Mouse (Mus musculus) central nervous system, embryonic 11.5 days (tissue): ENCODE data around the gene Slc17a3. TPM values are rescaled to one million over a fixed set of nuclear protein-coding genes. Genes with fewer than 3 reads are reported as not detected.

Experiments
- polyA plus RNA-seq: library from polyadenylated mRNA; depleted of rRNA; stranded (reverse); fragments of >200 nt; gene quantifications from 2 replicates; pipeline ENCODE4 v1.2.3, GENCODE M21; 2012; rRNA removed

The Slc17a3 gene
- polyA plus RNA-seq = 0.06 and 0.08 TPM in 2 replicates

GRCm38 (mm10) chr13:23839308-23839707, at the start of gene Slc17a3:
Gene Slc17a3, plus strand, starts transcription at chr13:23839434.

GRCm38 (mm10) chr13:23806422-23807052, 32.7 kb upstream of the Slc17a3 start, which contains the start of gene Slc17a2:
Gene Slc17a2, plus strand, starts transcription at chr13:23806993.

GRCm38 (mm10) chr13:23867405-23867804, 28.2 kb downstream of the Slc17a3 start, which contains the start of gene Slc17a1:
Gene Slc17a1, plus strand, starts transcription at chr13:23867750.

Other genes with a start within 250 kb of the Slc17a3 start
- gene Hist1h2be, start 218.3 kb upstream of the Slc17a3 start, polyA plus RNA-seq = 1.9 and 4.2 TPM in 2 replicates
- 11.1 and 13.7 TPM in 2 replicates for gene Hist1h1e, start 216.9 kb upstream of the Slc17a3 start, polyA plus RNA-seq
- gene Hist1h2ac, start 155.5 kb upstream of the Slc17a3 start, polyA plus RNA-seq = 1.2 and 2.0 TPM in 2 replicates
- gene Hist1h2bc, start 155.2 kb upstream of the Slc17a3 start, polyA plus RNA-seq = 17.0 and 27.2 TPM in 2 replicates
- 0.11 and 0.17 TPM in 2 replicates for gene Hist1h1t, start 143.6 kb upstream of the Slc17a3 start, polyA plus RNA-seq
- gene Hist1h4c, start 141.0 kb upstream of the Slc17a3 start, polyA plus RNA-seq = 7.5 and 10.3 TPM in 2 replicates
- 1.8 and 1.9 TPM in 2 replicates for gene Hfe, start 128.6 kb upstream of the Slc17a3 start, polyA plus RNA-seq
- 13.2 and 15.1 TPM in 2 replicates for gene Hist1h1c, start 100.6 kb upstream of the Slc17a3 start, polyA plus RNA-seq
- gene Hist1h3c, start 93.8 kb upstream of the Slc17a3 start, polyA plus RNA-seq = 51.1 and 52.4 TPM in 2 replicates
- gene Hist1h2bb, start 92.7 kb upstream of the Slc17a3 start, polyA plus RNA-seq = 6.3 and 16.8 TPM in 2 replicates
- gene Hist1h2ab, start 88.3 kb upstream of the Slc17a3 start, polyA plus RNA-seq = 44.2 and 53.2 TPM in 2 replicates
- gene Hist1h3b, start 87.2 kb upstream of the Slc17a3 start, polyA plus RNA-seq = 52.8 and 64.6 TPM in 2 replicates
- gene Hist1h4b, start 82.4 kb upstream of the Slc17a3 start, polyA plus RNA-seq = 29.2 and 64.2 TPM in 2 replicates
- 7.3 and 15.7 TPM in 2 replicates for gene Hist1h4a, start 78.2 kb upstream of the Slc17a3 start, polyA plus RNA-seq
- 31.4 and 33.8 TPM in 2 replicates for gene Hist1h3a, start 77.0 kb upstream of the Slc17a3 start, polyA plus RNA-seq
- 9.1 and 22.2 TPM in 2 replicates for gene Hist1h1a, start 75.8 kb upstream of the Slc17a3 start, polyA plus RNA-seq
- not detected in 2 replicates for gene Trim38, start 69.5 kb upstream of the Slc17a3 start, polyA plus RNA-seq
- gene Slc17a2, start 32.4 kb upstream of the Slc17a3 start, polyA plus RNA-seq = 0.01 and 0.04 TPM in 2 replicates
- 0.02 TPM in 1 of 2 replicates, not detected in the other for gene Slc17a1, start 28.3 kb downstream of the Slc17a3 start, polyA plus RNA-seq
- 0.05 and 0.10 TPM in 2 replicates for gene Slc17a4, start 75.6 kb downstream of the Slc17a3 start, polyA plus RNA-seq
- not detected in 2 replicates for gene Hist1h2ba, start 94.7 kb downstream of the Slc17a3 start, polyA plus RNA-seq
- gene Hist1h2aa, start 95.0 kb downstream of the Slc17a3 start, polyA plus RNA-seq = not detected in 2 replicates
- 0.31 and 0.34 TPM in 2 replicates for gene Scgn, start 151.8 kb downstream of the Slc17a3 start, polyA plus RNA-seq